Mouse (Mus musculus) brain, adult 2 months (tissue): Measurements from ENCODE around the gene Sh3kbp1.

Experiments used
- DNase-seq: peaks from one replicate; pipeline ENCODE4 v3.0.0; 2011; ENCODE audit warnings: low read depth, low spot score

Sh3kbp1 gene

GRCm38 (mm10) chrX:159744035-159744434 lies 117.0 kb downstream of the Sh3kbp1 start:
- peak; percentile 33 for DNase-seq

- DNase-seq, result no peak
Observed at GRCm38 (mm10) chrX:159744620-159745019, 117.5 kb downstream of the Sh3kbp1 start.

- DNase-seq, result peak; percentile 52
Observed at GRCm38 (mm10) chrX:159751834-159752233, 124.8 kb downstream of the Sh3kbp1 start.

GRCm38 (mm10) chrX:159756261-159756660 lies 129.2 kb downstream of the Sh3kbp1 start:
- DNase-seq, result no peak

- DNase-seq, result no peak
Observed at GRCm38 (mm10) chrX:159756901-159757821, 130.1 kb downstream of the Sh3kbp1 start.

GRCm38 (mm10) chrX:159757854-159758540 lies 130.9 kb downstream of the Sh3kbp1 start:
- DNase-seq, result no peak

GRCm38 (mm10) chrX:159763801-159764200 lies 136.7 kb downstream of the Sh3kbp1 start:
- DNase-seq, result no peak

- peak; percentile 65 for DNase-seq
Observed at GRCm38 (mm10) chrX:159765850-159766249, 138.8 kb downstream of the Sh3kbp1 start.

- DNase-seq, result no peak
Observed at GRCm38 (mm10) chrX:159769005-159769404, 141.9 kb downstream of the Sh3kbp1 start.

- DNase-seq, result no peak
Observed at GRCm38 (mm10) chrX:159769773-159770172, 142.7 kb downstream of the Sh3kbp1 start.

GRCm38 (mm10) chrX:159772137-159772536 lies 145.1 kb downstream of the Sh3kbp1 start:
- no peak for DNase-seq

- no peak for DNase-seq
Observed at GRCm38 (mm10) chrX:159775042-159775441, 148.0 kb downstream of the Sh3kbp1 start.

- no peak for DNase-seq
Observed at GRCm38 (mm10) chrX:159778787-159779186, 151.7 kb downstream of the Sh3kbp1 start.

GRCm38 (mm10) chrX:159790516-159790915 lies 163.4 kb downstream of the Sh3kbp1 start:
- peak; percentile 52 for DNase-seq

- no peak for DNase-seq
Observed at GRCm38 (mm10) chrX:159795603-159796002, 168.5 kb downstream of the Sh3kbp1 start.

- no peak for DNase-seq
Observed at GRCm38 (mm10) chrX:159804371-159804770, 177.3 kb downstream of the Sh3kbp1 start.

- DNase-seq, result peak; percentile 52
Observed at GRCm38 (mm10) chrX:159809510-159809909, 182.4 kb downstream of the Sh3kbp1 start.

- no peak for DNase-seq
Observed at GRCm38 (mm10) chrX:159810469-159810868, 183.4 kb downstream of the Sh3kbp1 start.

GRCm38 (mm10) chrX:159817508-159817907 lies 190.4 kb downstream of the Sh3kbp1 start:
- DNase-seq, result peak; percentile 63

- DNase-seq, result peak; percentile 45
Observed at GRCm38 (mm10) chrX:159828135-159828534, 201.1 kb downstream of the Sh3kbp1 start.

GRCm38 (mm10) chrX:159829192-159829852 lies 202.2 kb downstream of the Sh3kbp1 start:
- DNase-seq, result peak; percentile 87

- DNase-seq, result no peak
Observed at GRCm38 (mm10) chrX:159831176-159831575, 204.1 kb downstream of the Sh3kbp1 start.
